8 mouse cellular contexts compared by ENCODE assay signal in genomic region chr8:72219541-72220363, GRCm38 (mm10). TPM values are rescaled to one million over a fixed set of nuclear protein-coding genes. Genes with fewer than 3 reads are reported as not detected.
DNase-seq lines count a peak whose midpoint lies in the region; ATAC-seq and TF ChIP-seq lines count a peak whose summit lies in the region.

Fam32a (plus strand) TSS chr8:72219730.

- H3K36me3 ChIP-seq in MEL (ENCODE audit: control insufficient read depth in 1 of 2, insufficient read depth in 2 of 2, low read length in 2 of 2): peaks cover 0 to 8% of the 10 kb centered on the region in 2 experiments; a peak in 2 of 4 replicates
- peaks cover 13% of the 10 kb centered on the region for H3K36me3 ChIP-seq in forebrain, postnatal 0 days (ENCODE audit: insufficient read depth)
- peaks cover 29% of the 10 kb centered on the region for H3K36me3 ChIP-seq in lung, embryonic 15.5 days

- peak; percentile 99 for DNase-seq in MEL (ENCODE audit: low read depth, low spot score)
- DNase-seq in cerebellum, adult 2 months: peak; percentile 85 to 92
- peak; percentile 96 for DNase-seq in forebrain, postnatal 0 days
- DNase-seq in heart, postnatal 4 days: peak; percentile 92
- peak; percentile 88 to 91 for DNase-seq in layer of hippocampus, adult 8-10 months (ENCODE audit: low spot score in 2 of 2)
- DNase-seq in ovary, adult 18-20 months (ENCODE audit: low spot score): peak; percentile 88
- peak; percentile 96 for DNase-seq in thymus, postnatal 0 days (ENCODE audit: low spot score)

- TF ChIP-seq POLR2A in MEL (IDR thresholded peaks at IDR 0.05; ENCODE audit: control insufficient read depth in 1 of 2, insufficient read depth in 1 of 2, low read depth in 1 of 2, low read length in 2 of 2, poor library complexity in 1 of 2): peak; percentile 44 to 62; a peak in 3 of 4 replicates
- peak; percentile 49; the same call in 1 of the 2 replicates for TF ChIP-seq POLR2A in cerebellum, adult 2 months (IDR thresholded peaks at IDR 0.05; ENCODE audit: borderline replicate concordance, insufficient read depth, low read length)

- no peaks in the 10 kb centered on the region for H3K9me3 ChIP-seq in MEL (replicated peaks; ENCODE audit: insufficient read depth, low read length)
- no peaks in the 10 kb centered on the region for H3K9me3 ChIP-seq in forebrain, postnatal 0 days (ENCODE audit: low read length)
- no peaks in the 10 kb centered on the region for H3K9me3 ChIP-seq in lung, embryonic 15.5 days

- 9% methylated on average over 39 of the region's 39 CpGs for WGBS in cerebellum, adult 2 months
- 12% methylated on average over 39 of the region's 39 CpGs for WGBS in forebrain, postnatal 0 days
- WGBS in lung, embryonic 15.5 days: 9% methylated on average over 39 of the region's 39 CpGs

- peak within 1 kb of the TSS; percentile 78 for H3K4me2 ChIP-seq in forebrain, postnatal 0 days (ENCODE audit: low read depth)
- H3K4me2 ChIP-seq in lung, embryonic 15.5 days: peak within 1 kb of the TSS; percentile 63

- peaks cover 23% of the 10 kb centered on the region for H3K79me2 ChIP-seq in MEL (ENCODE audit: control insufficient read depth, insufficient read depth, low read length, poor library complexity)

- no peak for TF ChIP-seq RAD21 in MEL (IDR thresholded peaks at IDR 0.05; ENCODE audit: low read depth, low read length)

- H3K27ac ChIP-seq in MEL (ENCODE audit: control insufficient read depth, low read depth, low read length): peak within 1 kb of the TSS; percentile 51
- H3K27ac ChIP-seq in cerebellum, adult 2 months (ENCODE audit: insufficient read depth, low read length): peak within 1 kb of the TSS; percentile 37; the same call in 1 of the 2 replicates
- peak within 1 kb of the TSS; percentile 77 for H3K27ac ChIP-seq in forebrain, postnatal 0 days (ENCODE audit: low read depth, low read length)
- H3K27ac ChIP-seq in lung, embryonic 15.5 days: peak within 1 kb of the TSS; percentile 51

- no peak for TF ChIP-seq CTCF in MEL (IDR thresholded peaks at IDR 0.05 in 2 of 3, conservative IDR thresholded peaks at IDR 0.05 in 1 of 3; ENCODE audit: control insufficient read depth in 1 of 3, insufficient read depth in 1 of 3, low read depth in 2 of 3, low read length in 3 of 3, poor library complexity in 1 of 3, severe bottlenecking in 1 of 3)
- no peak for TF ChIP-seq CTCF in cerebellum, adult 2 months (IDR thresholded peaks at IDR 0.05; ENCODE audit: borderline replicate concordance, insufficient read depth, low read depth, low read length)
- TF ChIP-seq CTCF in forebrain, postnatal 0 days (IDR thresholded peaks at IDR 0.05; ENCODE audit: low read depth): no peak

- H3K4me3 ChIP-seq in MEL (ENCODE audit: control insufficient read depth in 1 of 2, insufficient read depth in 1 of 2, low read depth in 2 of 2, low read length in 2 of 2): peak within 1 kb of the TSS; percentile 76 to 81
- peak within 1 kb of the TSS; percentile 71 for H3K4me3 ChIP-seq in cerebellum, adult 2 months (replicated peaks; ENCODE audit: insufficient read depth, low read depth, low read length)
- peak within 1 kb of the TSS; percentile 77 for H3K4me3 ChIP-seq in forebrain, postnatal 0 days (ENCODE audit: low read depth, low read length)
- H3K4me3 ChIP-seq in lung, embryonic 15.5 days: peak within 1 kb of the TSS; percentile 65

- ATAC-seq in forebrain, postnatal 0 days: peak; percentile 99
- peak; percentile 97 for ATAC-seq in lung, embryonic 15.5 days (ENCODE audit: borderline replicate concordance, extremely low read depth, low FRiP score, low TSS enrichment)

- H3K4me1 ChIP-seq in MEL (ENCODE audit: control insufficient read depth in 1 of 2, insufficient read depth in 2 of 2, low read length in 2 of 2): peaks cover 0 to 18% of the 10 kb centered on the region in 2 experiments; a peak in 2 of 4 replicates
- no peaks in the 10 kb centered on the region; the same call in 1 of the 2 replicates for H3K4me1 ChIP-seq in cerebellum, adult 2 months (ENCODE audit: control insufficient read depth, insufficient read depth, low read length)
- 0 out of 2 replicates have a peak, but pooled peaks cover 8% of the 10 kb centered on the region for H3K4me1 ChIP-seq in forebrain, postnatal 0 days (ENCODE audit: insufficient read depth)
- peaks cover 10% of the 10 kb centered on the region for H3K4me1 ChIP-seq in lung, embryonic 15.5 days

- peak within 1 kb of the TSS; percentile 75 for H3K9ac ChIP-seq in MEL (ENCODE audit: control insufficient read depth, low read depth, low read length, poor library complexity, severe bottlenecking)
- H3K9ac ChIP-seq in forebrain, postnatal 0 days: peak within 1 kb of the TSS; percentile 69
- H3K9ac ChIP-seq in lung, embryonic 15.5 days: peak within 1 kb of the TSS; percentile 65

- H3K27me3 ChIP-seq in MEL (ENCODE audit: control insufficient read depth in 1 of 2, insufficient read depth in 2 of 2, low read length in 2 of 2): no peaks in the 10 kb centered on the region
- H3K27me3 ChIP-seq in cerebellum, adult 2 months (ENCODE audit: control insufficient read depth, insufficient read depth, low read length): no peaks in the 10 kb centered on the region
- peaks cover 4% of the 10 kb centered on the region; the same call in 1 of the 2 replicates for H3K27me3 ChIP-seq in forebrain, postnatal 0 days (ENCODE audit: insufficient read depth, low read length)
- H3K27me3 ChIP-seq in lung, embryonic 15.5 days: peaks cover 4% of the 10 kb centered on the region; the same call in 1 of the 2 replicates

- no peak for TF ChIP-seq EP300 in MEL (IDR thresholded peaks at IDR 0.05; ENCODE audit: low read depth in 1 of 2, low read length in 2 of 2)

TF ChIP-seq in MEL, 35 proteins besides CTCF, POLR2A, EP300 and RAD21:
- TF ChIP-seq BHLHE40 (IDR thresholded peaks at IDR 0.05; ENCODE audit: borderline replicate concordance, low read depth, low read length) (peak; percentile 75; the same call in 1 of the 2 replicates), USF1 (IDR thresholded peaks at IDR 0.05; ENCODE audit: low read depth, low read length) (peak; percentile 66), ZNF384 (IDR thresholded peaks at IDR 0.05; ENCODE audit: low read depth, low read length) (no peak), MAX (IDR thresholded peaks at IDR 0.05; ENCODE audit: low read length) (peak; percentile 75), POLR2AphosphoS2 (IDR thresholded peaks at IDR 0.05; ENCODE audit: low read length) (peak; percentile 54; the same call in 1 of the 2 replicates), MYC (IDR thresholded peaks at IDR 0.05; ENCODE audit: low read depth, low read length) (peak; percentile 88), SIN3A (IDR thresholded peaks at IDR 0.05; ENCODE audit: low read length) (peak; percentile 85), HCFC1 (IDR thresholded peaks at IDR 0.05; ENCODE audit: low read depth, low read length) (peak; percentile 90), CHD2 (IDR thresholded peaks at IDR 0.05; ENCODE audit: low read length) (no peak), MAZ (IDR thresholded peaks at IDR 0.05; ENCODE audit: low read depth, low read length) (no peak), MXI1 (IDR thresholded peaks at IDR 0.05; ENCODE audit: low read depth, low read length) (peak; percentile 81), ELF1 (IDR thresholded peaks at IDR 0.05; ENCODE audit: low read depth, low read length) (peak; percentile 97), ETS1 (IDR thresholded peaks at IDR 0.05; ENCODE audit: low read depth, low read length) (peak; percentile 58; the same call in 1 of the 2 replicates), NRF1 (IDR thresholded peaks at IDR 0.05; ENCODE audit: insufficient read depth, low read depth, low read length, poor library complexity, severe bottlenecking) (peak; percentile 66), ZMIZ1 (IDR thresholded peaks at IDR 0.05; ENCODE audit: low read depth, low read length) (no peak), TBP (IDR thresholded peaks at IDR 0.05; ENCODE audit: low read depth, low read length) (peak; percentile 76), KAT2A (conservative IDR thresholded peaks at IDR 0.05; ENCODE audit: low read depth, low read length) (peak; percentile 63), NELFE (IDR thresholded peaks at IDR 0.05; ENCODE audit: low read depth, low read length) (peak; percentile 68; the same call in 1 of the 2 replicates)

RNA-seq across cellular contexts. Expression of gene Fam32a, which starts in this region (rescaled TPM):
- 42.2 and 45.5 TPM in 2 replicates for total RNA-seq in MEL (2012; rRNA removed)
- polyA plus RNA-seq in MEL (2012; ENCODE audit: insufficient read depth in 1 of 2, insufficient read length in 2 of 2, low read depth in 1 of 2, low replicate concordance in 2 of 2, missing spikeins in 1 of 2): 10 to 100 TPM in 1 of 2 experiments, not detected in 1; 45.9 TPM
- polyA plus RNA-seq in cerebellum, adult 2 months (2012; rRNA removed): 71.2 and 78.5 TPM in 2 replicates
- 132 and 147 TPM in 2 replicates for total RNA-seq in forebrain, postnatal 0 days (2014; rRNA removed)
- 107 and 108 TPM in 2 replicates for polyA plus RNA-seq in forebrain, postnatal 0 days (2015; fragmentation: Nextera tagmentation; extraction: Ambion mirVana)
- total RNA-seq in heart, postnatal 4 days (2021): 10 to 100 TPM; 25.4 to 26.5 TPM
- 10 to 100 TPM; 53.1 to 64.6 (median 56.2) TPM for total RNA-seq in layer of hippocampus, adult 8-10 months (2022)
- 71.6 and 77.4 TPM in 2 replicates for polyA plus RNA-seq in lung, embryonic 15.5 days (2015; fragmentation: Nextera tagmentation; extraction: Ambion mirVana)
- 69.3 and 75.9 TPM in 2 replicates for polyA plus RNA-seq in thymus, postnatal 0 days (2015; fragmentation: Nextera tagmentation; extraction: Ambion mirVana)

Comparison
In these comparisons a context has a peak if more than half of its experiments do, and no peak if none do; other contexts are left out.
1. Peak in every context shown above with its lines: DNase-seq, ATAC-seq, H3K4me3 ChIP-seq and H3K27ac ChIP-seq.